Mouse (Mus musculus) G1E (cell line): Measurements from ENCODE around the gene Rufy3. TPM values are rescaled to one million over a fixed set of nuclear protein-coding genes. Genes with fewer than 3 reads are reported as not detected.

ENCODE experiments used
- ATAC-seq: 2 replicates; pipeline ENCODE4 v1.8.0; 2016; ENCODE audit warnings: mild to moderate bottlenecking; ENCODE audit not compliant: insufficient number of reproducible peaks, poor library complexity, low FRiP score, severe bottlenecking; ENCODE audit errors: extremely low read depth
- DNase-seq: peaks from one replicate; pipeline ENCODE4 v3.0.0; 2012; ENCODE audit warnings: low spot score
- H3K27me3 ChIP-seq: 2 replicates; pipeline ENCODE4 v1.6.1; 2012; ENCODE audit warnings: mild to moderate bottlenecking, low read length, inconsistent platforms; ENCODE audit not compliant: insufficient read depth
- H3K36me3 ChIP-seq: replicated peaks from 2 replicates; pipeline ENCODE3; 2012; ENCODE audit warnings: mild to moderate bottlenecking, inconsistent platforms
- H3K4me1 ChIP-seq: 2 replicates; pipeline ENCODE4 v1.6.1; 2012; ENCODE audit warnings: low read depth, low read length, inconsistent platforms, mixed read lengths; ENCODE audit not compliant: insufficient read depth
- H3K4me3 ChIP-seq: 2 replicates; pipeline ENCODE4 v1.5.1; 2012; ENCODE audit warnings: low read depth, mild to moderate bottlenecking, inconsistent platforms, low read length, moderate library complexity, mixed read lengths
- H3K9me3 ChIP-seq: replicated peaks from 2 replicates; pipeline ENCODE4 v1.6.1; 2012; ENCODE audit warnings: inconsistent platforms
- CTCF ChIP-seq: IDR thresholded peaks from 2 replicates; pipeline ENCODE4 v1.5.1; 2012; ENCODE audit warnings: low read depth, low read length, inconsistent platforms, mixed read lengths
- GATA1 ChIP-seq: IDR thresholded peaks from 2 replicates; pipeline ENCODE4 v1.6.1; 2012; ENCODE audit warnings: borderline replicate concordance, low read length, inconsistent platforms, mixed read lengths
- GATA2 ChIP-seq: IDR thresholded peaks from 2 replicates; pipeline ENCODE4 v1.6.1; 2012; ENCODE audit warnings: low read depth, low read length, inconsistent platforms, borderline replicate concordance
- POLR2AphosphoS5 ChIP-seq: IDR thresholded peaks from 2 replicates; pipeline ENCODE4 v1.6.1; 2012; ENCODE audit warnings: low read depth, low read length, inconsistent platforms; ENCODE audit not compliant: insufficient replicate concordance
- TAL1 ChIP-seq: conservative IDR thresholded peaks from 2 replicates; pipeline ENCODE4 v1.6.1; 2012; ENCODE audit warnings: low read depth, low read length, inconsistent platforms, mixed read lengths
- polyA plus RNA-seq: library from polyadenylated mRNA; stranded (reverse); fragments of >175 nt; gene quantifications from 2 replicates; pipeline ENCODE4 v1.2.3, GENCODE M21; 2012
- total RNA-seq, 2 experiments: library from RNA; stranded (forward) in 1 of 2; stranded (reverse) in 1 of 2; fragments of 200-1000 nt in 1 of 2; fragments of >200 nt in 1 of 2; fragmentation: Nextera tagmentation in 1 of 2; gene quantifications; 2 replicates each; pipeline ENCODE4 v1.2.3; 2014 to 2017

Gene Rufy3
- total and polyA plus RNA-seq, 3 experiments, result 2.5 to 17.0 (median 11.9) TPM

DNA sequence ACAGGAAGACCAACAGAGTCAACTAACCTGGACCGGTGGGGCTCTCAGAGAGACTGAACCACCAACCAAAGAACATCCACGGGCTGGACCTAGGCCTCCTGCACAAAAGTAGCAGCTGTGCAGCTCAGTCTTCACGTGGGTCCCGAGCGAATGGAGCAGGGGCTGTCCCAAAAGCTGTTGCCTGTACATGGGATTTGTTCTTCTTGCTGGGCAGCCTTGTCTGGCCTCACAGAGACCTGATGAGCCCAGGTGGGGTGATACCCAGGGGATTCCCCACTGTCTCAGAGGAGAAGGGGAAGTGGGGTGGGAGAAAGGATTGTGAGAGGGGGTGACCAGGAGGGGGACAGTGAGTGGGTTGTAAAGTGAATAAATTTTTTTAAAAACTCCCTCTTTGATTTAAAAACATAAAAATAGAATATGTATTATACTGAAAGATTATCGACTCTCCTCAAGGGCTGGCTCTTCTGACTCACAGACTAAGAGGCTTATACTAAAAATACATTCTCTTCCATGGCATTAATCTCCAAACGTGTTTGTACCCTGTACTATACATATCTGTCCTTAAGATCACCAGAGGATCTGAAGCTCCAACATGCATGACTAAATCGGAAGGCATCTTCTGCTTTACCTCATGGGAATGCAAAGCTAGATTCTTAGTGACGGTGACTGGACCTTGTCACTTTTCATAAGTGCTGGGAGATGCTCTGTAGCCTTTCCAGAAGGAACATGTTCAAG lies 3.6 kb upstream of the Rufy3 start:
- ATAC-seq (no peak), DNase-seq (no peak)
- H3K4me1 ChIP-seq, result peaks cover 20% of the 10 kb centered on the region

DNA sequence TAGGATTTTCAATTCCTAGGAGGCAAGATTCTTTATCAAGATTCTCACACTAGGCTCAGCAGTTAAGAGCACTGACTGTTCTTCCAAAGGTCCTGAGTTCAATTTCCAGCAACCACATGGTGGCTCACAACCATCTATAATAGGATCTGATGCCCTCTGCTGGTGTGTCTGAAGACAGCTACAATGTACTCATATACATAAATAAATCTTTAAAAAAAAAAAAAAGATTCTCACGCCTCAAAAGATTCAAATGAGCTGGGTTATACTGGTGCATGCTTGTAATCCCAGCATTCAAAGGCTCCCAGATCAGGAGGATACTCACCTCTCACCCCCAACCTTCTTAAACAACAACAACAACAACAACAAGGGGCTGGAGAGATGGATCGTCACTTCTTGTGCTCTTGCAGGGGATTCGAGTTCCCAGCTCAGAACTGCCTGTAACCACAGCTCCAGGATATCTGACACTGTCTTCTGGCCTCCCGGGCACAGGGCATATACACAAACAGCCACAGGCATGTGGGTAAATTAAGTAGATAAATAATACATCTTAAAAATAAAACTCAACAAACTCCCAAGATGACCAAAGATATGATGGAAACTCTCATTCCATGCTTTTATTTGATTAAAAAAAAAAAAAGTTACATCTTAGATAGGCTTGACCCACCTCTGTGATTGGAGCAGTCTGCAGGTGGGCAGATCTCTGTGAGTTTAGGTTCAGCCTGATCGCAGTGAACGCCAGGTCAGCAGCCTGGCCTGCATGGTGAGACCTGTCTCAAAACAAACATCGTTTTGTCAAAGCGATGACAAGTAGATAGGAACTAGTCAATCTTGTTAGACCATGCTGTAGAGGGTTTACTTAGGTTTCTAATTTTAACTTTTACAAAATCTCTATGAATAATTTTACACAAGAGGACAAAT lies 1.7 kb upstream of the Rufy3 start:
- Histone ChIP-seq H3K9me3 (no peaks in the 10 kb centered on the region), H3K4me3 (no peak overlapping the region), H3K36me3 (peaks cover 5% of the 10 kb centered on the region), H3K4me1 (peaks cover 19% of the 10 kb centered on the region), H3K27me3 (no peaks in the 10 kb centered on the region)
- ATAC-seq (no peak), DNase-seq (no peak)
- no peak for TF ChIP-seq GATA1
- TF ChIP-seq POLR2AphosphoS5, result no peak
- TF ChIP-seq CTCF, result no peak
- TF ChIP-seq TAL1, result no peak
- no peak for TF ChIP-seq GATA2

More for the DNA sequence above, 3.6 kb upstream of the Rufy3 start:
- TF ChIP-seq TAL1, result no peak
- TF ChIP-seq CTCF, result no peak
- no peak for TF ChIP-seq GATA2
- no peak for TF ChIP-seq POLR2AphosphoS5
- TF ChIP-seq GATA1, result no peak
- H3K9me3 ChIP-seq, result no peaks in the 10 kb centered on the region
- H3K27me3 ChIP-seq, result no peaks in the 10 kb centered on the region
- no peak overlapping the region for H3K4me3 ChIP-seq
- peaks cover 16% of the 10 kb centered on the region for H3K36me3 ChIP-seq

GRCm38 (mm10) chr5:88565148-88566033 lies 551 bp downstream of the Rufy3 start:
- DNase-seq (peak; percentile 62), ATAC-seq (peak; percentile 62; the same call in 1 of the 2 replicates)

GRCm38 (mm10) chr5:88566034-88566841 lies 1.4 kb downstream of the Rufy3 start:
- peaks cover 14% of the 10 kb centered on the region for H3K4me1 ChIP-seq
- H3K36me3 ChIP-seq, result peaks cover 15% of the 10 kb centered on the region
- TF ChIP-seq GATA2, result no peak
- TF ChIP-seq CTCF, result no peak
- no peak for TF ChIP-seq GATA1
- no peak for TF ChIP-seq TAL1
- no peak for TF ChIP-seq POLR2AphosphoS5
- H3K27me3 ChIP-seq, result no peaks in the 10 kb centered on the region
- DNase-seq (no peak), ATAC-seq (peak; percentile 29; the same call in 1 of the 2 replicates)
- H3K9me3 ChIP-seq, result no peaks in the 10 kb centered on the region
- H3K4me3 ChIP-seq, result peak overlapping the region; percentile 84

More at GRCm38 (mm10) chr5:88565148-88566033, 551 bp downstream of the Rufy3 start:
- peaks cover 17% of the 10 kb centered on the region for H3K4me1 ChIP-seq
- peaks cover 10% of the 10 kb centered on the region for H3K36me3 ChIP-seq
- H3K27me3 ChIP-seq, result no peaks in the 10 kb centered on the region
- TF ChIP-seq GATA1 (no peak), TAL1 (no peak), GATA2 (no peak), POLR2AphosphoS5 (no peak), CTCF (no peak)
- peak overlapping the region; percentile 84 for H3K4me3 ChIP-seq
- H3K9me3 ChIP-seq, result no peaks in the 10 kb centered on the region

- peaks cover 11% of the 10 kb centered on the region for H3K4me1 ChIP-seq
- peaks cover 28% of the 10 kb centered on the region for H3K36me3 ChIP-seq
- H3K9me3 ChIP-seq, result no peaks in the 10 kb centered on the region
- no peak for DNase-seq
- ATAC-seq, result no peak
- H3K27me3 ChIP-seq, result no peaks in the 10 kb centered on the region
- no peak overlapping the region for H3K4me3 ChIP-seq
- TF ChIP-seq GATA1 (no peak), GATA2 (no peak), CTCF (no peak), TAL1 (no peak), POLR2AphosphoS5 (no peak)
Measured at GRCm38 (mm10) chr5:88569541-88569940, 4.7 kb downstream of the Rufy3 start.
